Mouse (Mus musculus) heart, adult 2 months (tissue): ENCODE results near the gene Rmi2.

ENCODE experiments used
- CTCF ChIP-seq: fragments of 200-600 bp; IDR thresholded peaks from 2 replicates; pipeline ENCODE4 v1.8.1; 2022; ENCODE audit warnings: antibody characterized with exemption, mild to moderate bottlenecking, moderate library complexity
- EP300 ChIP-seq: fragments of 200-500 bp; IDR thresholded peaks from 2 replicates; pipeline ENCODE4 v1.6.1; 2011; ENCODE audit warnings: low read depth, low read length, control low read depth; ENCODE audit not compliant: insufficient read depth
- POLR2A ChIP-seq: fragments of 200-500 bp; IDR thresholded peaks from 2 replicates; pipeline ENCODE4 v1.6.1; 2011; ENCODE audit warnings: mild to moderate bottlenecking, low read depth, low read length, control low read depth; ENCODE audit not compliant: insufficient read depth

- TF ChIP-seq EP300 (no peak), CTCF (no peak), POLR2A (no peak)
These were observed 24.5 kb upstream of the Rmi2 start for GRCm38 (mm10) chr16:10810376-10810775.
